Mouse (Mus musculus) cerebellum, postnatal 4 days (tissue): ENCODE data around the gene AY074887.
"Not testable (repeated sequence)": the region's sequence is repeated elsewhere in the genome, so short reads cannot be mapped to it uniquely, and the experiment has no call there.

Experiments
- DNase-seq, 2 experiments: peaks; one replicate each; pipeline ENCODE4 v3.0.0; 2022; ENCODE audit warnings: low spot score in 2 of 2, mixed read lengths in 1 of 2

Gene AY074887

GRCm38 (mm10) chr9:54950575-54951321 lies at the start of gene AY074887, which contains the start of gene Psma4:
AY074887 (minus strand) TSS chr9:54950998.
Psma4 (plus strand) TSS chr9:54950790.
- peak; percentile 75 to 93 for DNase-seq

- no peak for DNase-seq
Measured at GRCm38 (mm10) chr9:54995645-54996044, 44.8 kb upstream of the AY074887 start.

- no peak for DNase-seq
Measured at GRCm38 (mm10) chr9:54994381-54994780, 43.6 kb upstream of the AY074887 start.

GRCm38 (mm10) chr9:54990362-54990761 lies 39.6 kb upstream of the AY074887 start:
- no peak for DNase-seq

- no peak for DNase-seq
Measured at GRCm38 (mm10) chr9:54982401-54982800, 31.6 kb upstream of the AY074887 start.

GRCm38 (mm10) chr9:54981291-54982191 lies 30.7 kb upstream of the AY074887 start:
- peak in 1 of 2 experiments; percentile 44 for DNase-seq

GRCm38 (mm10) chr9:54980674-54981073 lies 29.9 kb upstream of the AY074887 start, which contains the start of gene Chrna5:
Chrna5 (plus strand) TSS chr9:54980880.
- no peak for DNase-seq

- no peak for DNase-seq
Measured at GRCm38 (mm10) chr9:54969972-54970637, 19.3 kb upstream of the AY074887 start.

- no peak for DNase-seq
Measured at GRCm38 (mm10) chr9:54963669-54964068, 12.9 kb upstream of the AY074887 start.

GRCm38 (mm10) chr9:54961059-54961458 lies 10.3 kb upstream of the AY074887 start:
- no peak for DNase-seq

GRCm38 (mm10) chr9:54950162-54950561 lies 636 bp downstream of the AY074887 start:
- not testable (repeated sequence) for DNase-seq

GRCm38 (mm10) chr9:54949465-54949864 lies 1.3 kb downstream of the AY074887 start:
- DNase-seq = no peak

- no peak for DNase-seq
Measured at GRCm38 (mm10) chr9:54946256-54946655, 4.5 kb downstream of the AY074887 start.

- no peak for DNase-seq
Measured at GRCm38 (mm10) chr9:54944467-54944866, 6.3 kb downstream of the AY074887 start.

- DNase-seq = no peak
Measured at GRCm38 (mm10) chr9:54942071-54942470, 8.7 kb downstream of the AY074887 start.

- no peak for DNase-seq
Measured at GRCm38 (mm10) chr9:54932379-54932778, 18.4 kb downstream of the AY074887 start.

- DNase-seq = no peak
Measured at GRCm38 (mm10) chr9:54931765-54932164, 19.0 kb downstream of the AY074887 start.

GRCm38 (mm10) chr9:54930741-54931140 lies 20.1 kb downstream of the AY074887 start:
- no peak for DNase-seq

GRCm38 (mm10) chr9:54919946-54920345 lies 30.9 kb downstream of the AY074887 start:
- DNase-seq = no peak

GRCm38 (mm10) chr9:54918781-54919180 lies 32.0 kb downstream of the AY074887 start:
- no peak for DNase-seq

- DNase-seq = no peak
Measured at GRCm38 (mm10) chr9:54918191-54918590, 32.6 kb downstream of the AY074887 start.
